Mouse (Mus musculus) embryo, embryonic 10.5 days (tissue): ENCODE measurements around the gene Ttc5.
"Not testable (repeated sequence)": the region's sequence is repeated elsewhere in the genome, so short reads cannot be mapped to it uniquely, and the experiment has no call there.

Experiments used
- DNase-seq: peaks from one replicate; pipeline ENCODE4 v3.0.0-alpha.2; 2015; ENCODE audit warnings: low spot score

The Ttc5 gene

GRCm38 (mm10) chr14:50785251-50785637, at the start of gene Ttc5:
TSS of gene Ttc5 (minus strand) at chr14:50785519.
- peak; percentile 94 for DNase-seq

DNA sequence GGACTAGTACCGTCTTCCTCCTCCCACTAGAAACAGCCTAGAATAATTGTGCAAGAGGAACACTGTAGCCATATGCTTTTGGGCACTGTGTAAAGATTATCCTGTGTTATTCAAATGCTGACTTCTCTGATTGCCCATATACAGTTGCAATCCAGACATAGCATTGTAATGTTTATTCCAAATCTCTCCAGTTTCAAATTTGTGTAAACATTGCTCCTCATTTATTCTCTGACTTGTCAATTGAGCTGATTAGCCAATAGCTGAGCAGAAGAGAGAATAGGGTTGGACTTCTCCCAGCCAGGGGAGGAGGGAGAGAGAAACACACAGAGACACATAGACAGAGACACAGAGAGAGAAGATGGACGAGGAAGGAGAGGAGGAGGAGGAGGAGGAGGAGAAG, 49.1 kb upstream of the Ttc5 start:
- no peak for DNase-seq

DNA sequence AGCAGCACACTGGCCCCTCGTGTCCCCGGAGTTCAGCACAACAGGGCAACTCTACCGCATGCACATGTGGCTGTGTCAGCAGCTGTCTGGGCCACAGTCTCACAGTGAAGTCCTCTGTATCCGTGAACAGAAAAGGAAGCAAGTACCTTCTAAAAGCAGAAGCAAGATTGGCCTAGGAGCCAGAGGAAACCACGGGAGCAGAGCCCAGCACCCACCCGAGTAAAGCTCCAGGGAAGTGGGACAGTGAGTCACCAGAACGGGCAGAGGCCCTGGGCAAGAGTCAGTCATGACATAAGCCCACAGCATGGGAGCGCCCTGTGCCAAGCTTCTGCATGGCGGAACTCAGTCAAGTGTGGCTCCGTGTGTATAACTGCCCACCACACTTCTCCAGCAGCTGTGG, 48.6 kb upstream of the Ttc5 start:
- DNase-seq = no peak

- no peak for DNase-seq
Observed at GRCm38 (mm10) chr14:50829878-50830277, 44.6 kb upstream of the Ttc5 start.

DNA sequence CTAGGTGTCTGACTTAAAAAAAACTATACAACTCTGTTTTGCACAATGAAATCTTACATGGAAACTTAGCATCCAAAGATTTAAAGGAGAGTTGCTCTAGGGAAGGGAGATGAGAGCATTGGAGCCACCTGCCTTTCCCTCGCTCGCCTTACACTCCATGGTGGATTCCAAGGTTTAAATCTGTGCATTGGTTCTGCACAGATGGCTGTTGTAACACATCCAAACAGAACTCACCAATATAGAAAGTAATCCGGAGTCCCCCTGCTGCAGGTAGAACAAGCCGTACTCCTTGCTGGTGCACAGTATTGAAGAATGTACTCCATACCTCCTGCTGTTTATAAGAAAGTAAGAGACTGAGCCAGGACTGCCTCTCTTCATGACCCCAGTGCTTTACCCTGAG, 41.3 kb upstream of the Ttc5 start:
- DNase-seq = no peak

DNA sequence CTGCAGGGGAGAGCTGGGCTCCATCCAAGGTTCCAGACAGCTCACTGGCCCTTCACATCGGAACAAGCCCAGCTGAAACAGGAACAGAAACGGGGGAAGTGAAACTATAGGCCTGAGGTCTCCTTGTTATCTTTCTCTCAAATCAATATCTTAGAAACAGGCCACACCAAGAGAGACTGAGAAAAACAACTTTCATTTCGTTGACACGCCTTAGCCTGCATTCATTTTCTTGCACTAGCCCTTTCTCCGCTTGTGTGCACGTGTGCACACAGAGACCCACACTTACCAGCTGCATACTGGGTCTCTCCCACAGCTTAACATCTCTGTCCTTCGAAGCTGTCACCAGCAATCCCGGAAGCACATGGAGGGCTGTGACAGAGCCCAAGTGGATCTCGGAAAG, 38.9 kb upstream of the Ttc5 start:
- DNase-seq = no peak

GRCm38 (mm10) chr14:50823240-50823639, 37.9 kb upstream of the Ttc5 start:
- no peak for DNase-seq

DNA sequence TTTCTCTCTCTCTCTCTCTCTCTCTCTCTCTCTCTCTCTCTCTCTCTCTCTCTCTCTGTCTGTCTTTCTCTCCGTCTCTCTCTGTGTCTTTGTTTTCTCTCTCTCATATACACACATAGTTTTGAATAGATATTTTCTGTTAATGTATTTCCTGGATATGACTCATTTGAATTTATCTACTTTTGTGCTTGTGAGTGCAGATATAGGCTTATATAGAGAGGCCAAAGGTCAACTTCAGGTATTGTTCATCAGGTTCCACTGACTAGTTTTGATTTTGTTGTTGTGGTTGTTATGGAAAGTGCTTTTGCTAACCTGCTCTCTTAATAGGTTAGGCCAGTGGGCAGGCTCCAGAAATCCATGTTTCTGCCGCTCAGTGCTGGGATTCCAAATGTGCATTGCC, 27.7 kb upstream of the Ttc5 start:
- DNase-seq = no peak

GRCm38 (mm10) chr14:50807487-50808072, 22.3 kb upstream of the Ttc5 start, which contains the start of the genes Ccnb1ip1 and Parp2:
TSS of gene Ccnb1ip1 (minus strand) at chr14:50807732.
TSS of gene Parp2 (plus strand) at chr14:50807841.
- DNase-seq = peak; percentile 99

DNA sequence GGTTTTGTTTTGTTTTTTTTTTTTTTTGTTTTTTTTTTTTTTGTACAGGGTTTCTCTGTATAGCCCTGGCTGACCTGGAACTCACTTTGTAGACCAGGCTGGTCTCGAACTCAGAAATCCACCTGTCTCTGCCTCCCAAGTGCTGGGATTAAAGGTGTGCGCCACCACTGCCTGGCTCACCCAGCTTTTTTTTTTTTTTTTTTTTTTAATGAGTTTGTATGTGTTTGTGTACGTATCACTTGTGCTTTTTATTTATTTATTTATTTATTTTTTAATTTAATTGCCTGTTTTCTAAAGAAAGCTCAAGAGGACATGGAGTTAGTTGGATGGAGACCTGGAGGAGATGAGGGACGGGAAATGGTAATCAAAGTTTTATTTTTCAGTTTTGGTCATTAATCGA, 21.1 kb upstream of the Ttc5 start:
- DNase-seq = not testable (repeated sequence)

- no peak for DNase-seq
Observed at GRCm38 (mm10) chr14:50804683-50805082, 19.4 kb upstream of the Ttc5 start.

- DNase-seq = peak; percentile 33
Observed at GRCm38 (mm10) chr14:50802843-50803562, 17.7 kb upstream of the Ttc5 start.

DNA sequence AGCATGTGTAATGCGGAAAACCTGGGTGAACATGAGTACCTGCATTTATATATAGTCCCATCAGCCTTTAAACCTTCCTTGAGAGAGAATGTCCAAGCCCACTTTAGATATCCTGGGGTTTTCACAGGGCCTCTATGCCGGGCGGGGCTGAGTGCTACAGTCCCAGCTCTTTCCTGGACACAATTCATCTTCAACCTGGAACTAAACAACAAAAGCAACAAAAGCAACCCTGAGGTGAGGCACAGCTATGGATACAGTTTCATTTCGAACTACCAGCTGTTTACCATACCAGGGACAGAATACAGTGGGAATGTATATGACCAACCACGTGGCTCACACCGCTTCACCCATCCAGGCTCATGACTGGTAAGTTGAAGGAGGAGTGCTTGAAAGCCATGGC, 17.1 kb upstream of the Ttc5 start:
- no peak for DNase-seq

- DNase-seq = peak; percentile 85
Observed at GRCm38 (mm10) chr14:50799502-50800259, 14.4 kb upstream of the Ttc5 start.

- DNase-seq = peak; percentile 46
Observed at GRCm38 (mm10) chr14:50798512-50798911, 13.2 kb upstream of the Ttc5 start.

DNA sequence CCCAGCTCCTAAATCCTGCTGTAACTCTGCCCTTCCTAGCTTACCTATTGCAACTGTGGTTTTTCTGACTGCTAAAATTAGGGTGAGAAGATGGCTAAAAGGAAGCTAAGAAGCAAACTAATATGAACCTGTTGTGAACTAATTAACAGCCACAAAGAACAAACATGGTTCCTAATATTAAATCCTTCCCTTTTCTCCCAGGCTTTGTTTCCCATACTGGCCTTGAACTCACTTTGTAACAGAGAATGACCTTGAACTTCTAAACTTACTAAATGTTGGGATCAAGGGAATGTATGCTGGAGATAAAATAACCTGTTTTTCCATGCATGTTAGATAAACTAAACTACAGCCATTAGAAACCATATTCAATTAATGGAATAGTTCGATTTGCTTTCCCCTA, 11.1 kb upstream of the Ttc5 start:
- DNase-seq = no peak

GRCm38 (mm10) chr14:50795965-50796364, 10.6 kb upstream of the Ttc5 start:
- DNase-seq = no peak

DNA sequence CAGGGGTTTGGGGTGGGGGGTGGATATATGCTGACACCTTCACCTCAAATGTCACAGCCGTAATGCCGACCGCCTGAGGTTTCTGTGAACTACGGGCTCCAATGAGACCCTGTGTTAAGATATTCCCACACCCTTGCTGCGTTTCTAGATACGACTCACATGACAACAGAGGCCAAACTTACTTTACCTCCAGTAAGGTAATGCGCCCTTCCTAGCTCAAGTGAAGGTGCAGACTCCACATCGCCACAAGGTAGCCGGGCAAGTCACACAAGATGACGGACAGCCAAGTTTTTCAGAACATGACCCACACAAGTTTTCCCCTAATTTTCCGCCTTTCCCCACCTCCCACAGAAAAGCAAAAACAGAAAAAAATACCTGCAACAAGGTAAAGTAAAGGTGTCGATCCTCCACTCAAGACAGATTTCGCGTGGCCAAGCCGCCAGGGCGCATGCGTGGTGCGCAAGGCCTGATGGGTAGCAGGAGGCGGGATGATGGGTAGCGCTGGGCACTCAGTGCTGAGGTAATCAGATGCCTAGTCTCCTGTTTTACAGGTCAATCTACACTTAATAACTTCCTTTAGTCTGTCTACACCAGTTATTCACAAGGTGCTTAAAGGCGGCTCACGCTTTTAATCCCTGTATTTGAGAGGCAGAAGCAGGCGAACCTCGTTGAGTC, 10.1 kb upstream of the Ttc5 start:
- DNase-seq = no peak

DNA sequence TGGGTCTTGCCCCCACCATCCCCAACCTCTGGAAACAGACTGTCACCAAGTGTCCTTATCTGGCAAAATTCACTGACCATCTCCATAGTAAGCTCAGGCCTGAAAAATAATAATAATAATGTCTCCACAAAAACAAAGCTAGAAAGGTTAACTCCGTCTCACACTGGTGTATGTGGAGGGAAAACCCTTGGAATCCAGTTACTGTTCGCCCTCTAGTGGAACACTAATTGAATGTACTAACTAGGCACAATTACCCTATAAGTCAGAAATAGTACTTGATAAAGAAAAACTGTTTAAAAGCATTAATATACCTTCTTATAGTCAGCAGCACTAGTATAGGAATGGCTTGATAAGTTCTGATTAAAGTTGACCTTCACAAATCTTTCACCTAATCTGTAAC, 2.8 kb upstream of the Ttc5 start:
- peak; percentile 57 for DNase-seq

- DNase-seq = no peak
Observed at GRCm38 (mm10) chr14:50784391-50785250, 698 bp downstream of the Ttc5 start.

DNA sequence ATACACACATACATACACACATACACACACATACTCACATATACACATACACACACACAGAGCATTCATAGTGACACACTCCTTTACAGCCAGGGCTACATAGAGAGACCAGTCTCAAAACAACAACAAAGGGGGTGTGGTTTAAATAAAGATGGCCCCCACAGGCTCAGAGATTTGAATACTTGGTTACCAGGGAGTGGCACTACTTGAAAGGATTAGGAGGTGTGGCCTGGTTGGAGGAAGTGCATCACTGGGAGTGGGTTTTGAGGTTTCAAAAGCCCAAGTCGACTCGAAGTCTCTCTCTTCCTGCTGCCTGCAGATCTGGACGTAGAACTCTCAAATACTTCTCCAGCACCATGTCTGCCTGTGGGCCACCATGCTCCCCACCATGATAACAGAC, 3.2 kb downstream of the Ttc5 start:
- no peak for DNase-seq

DNA sequence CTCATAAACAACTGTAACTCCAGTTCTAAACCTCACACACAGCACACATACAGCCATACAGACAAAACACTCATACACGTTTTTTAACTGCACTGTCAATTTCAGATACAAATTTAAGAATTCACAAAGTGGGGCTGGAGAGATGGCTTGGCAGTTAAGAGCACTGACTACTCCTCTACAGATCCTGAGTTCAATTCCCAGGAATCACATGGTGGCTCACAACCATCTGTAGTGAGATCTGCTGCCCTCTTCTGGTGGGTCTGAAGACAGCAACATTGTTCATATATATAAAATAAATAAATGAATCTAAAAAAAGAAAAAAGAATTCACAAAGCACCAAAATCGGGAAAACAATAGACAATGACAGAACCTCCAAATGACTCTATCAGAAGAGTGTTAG, 14.0 kb downstream of the Ttc5 start:
- peak; percentile 19 for DNase-seq
